Mouse (Mus musculus) myocyte (in vitro differentiated cells): ENCODE data around the gene Galnt3.

Experiments used
- CEBPB ChIP-seq: IDR thresholded peaks from 2 replicates; pipeline ENCODE4 v1.6.1; 2011; ENCODE audit warnings: mild to moderate bottlenecking, moderate library complexity; ENCODE audit not compliant: poor library complexity, insufficient read depth, severe bottlenecking
- E2F4 ChIP-seq: IDR thresholded peaks from one replicate; pipeline ENCODE4 v1.6.1; 2011; ENCODE audit warnings: mild to moderate bottlenecking, control low read depth, moderate library complexity; ENCODE audit not compliant: insufficient read depth
- MAX ChIP-seq: IDR thresholded peaks from one replicate; pipeline ENCODE4 v1.6.1; 2011; ENCODE audit warnings: low read depth, mild to moderate bottlenecking, control low read depth
- MYOG ChIP-seq, 3 experiments: IDR thresholded peaks; one replicate each; pipeline ENCODE4 v1.6.1; 2011; ENCODE audit warnings: control low read depth in 2 of 3, low read depth in 2 of 3, mild to moderate bottlenecking in 2 of 3; ENCODE audit not compliant: insufficient read length in 2 of 3, control insufficient read depth in 1 of 3, insufficient read depth in 1 of 3
- POLR2A ChIP-seq: IDR thresholded peaks from one replicate; pipeline ENCODE4 v1.6.1; 2011; ENCODE audit warnings: low read depth, mild to moderate bottlenecking, control low read depth, moderate library complexity; ENCODE audit not compliant: insufficient read length
- POLR2AphosphoS2 ChIP-seq: IDR thresholded peaks from one replicate; pipeline ENCODE4 v1.6.1; 2011; ENCODE audit warnings: low read depth, control low read depth; ENCODE audit not compliant: insufficient read length
- REST ChIP-seq: IDR thresholded peaks from one replicate; pipeline ENCODE4 v1.6.1; 2011; ENCODE audit warnings: mild to moderate bottlenecking, control low read depth, moderate library complexity; ENCODE audit not compliant: insufficient read depth, insufficient read length
- SRF ChIP-seq: IDR thresholded peaks from one replicate; pipeline ENCODE4 v1.6.1; 2011; ENCODE audit warnings: low read depth; ENCODE audit not compliant: control insufficient read depth, insufficient read length
- TCF12 ChIP-seq: IDR thresholded peaks from one replicate; pipeline ENCODE4 v1.6.1; 2011; ENCODE audit warnings: mild to moderate bottlenecking, control low read depth; ENCODE audit not compliant: poor library complexity, insufficient read depth, severe bottlenecking
- USF1 ChIP-seq: IDR thresholded peaks from one replicate; pipeline ENCODE4 v1.6.1; 2011; ENCODE audit warnings: low read depth, mild to moderate bottlenecking, control low read depth, moderate library complexity

DNA sequence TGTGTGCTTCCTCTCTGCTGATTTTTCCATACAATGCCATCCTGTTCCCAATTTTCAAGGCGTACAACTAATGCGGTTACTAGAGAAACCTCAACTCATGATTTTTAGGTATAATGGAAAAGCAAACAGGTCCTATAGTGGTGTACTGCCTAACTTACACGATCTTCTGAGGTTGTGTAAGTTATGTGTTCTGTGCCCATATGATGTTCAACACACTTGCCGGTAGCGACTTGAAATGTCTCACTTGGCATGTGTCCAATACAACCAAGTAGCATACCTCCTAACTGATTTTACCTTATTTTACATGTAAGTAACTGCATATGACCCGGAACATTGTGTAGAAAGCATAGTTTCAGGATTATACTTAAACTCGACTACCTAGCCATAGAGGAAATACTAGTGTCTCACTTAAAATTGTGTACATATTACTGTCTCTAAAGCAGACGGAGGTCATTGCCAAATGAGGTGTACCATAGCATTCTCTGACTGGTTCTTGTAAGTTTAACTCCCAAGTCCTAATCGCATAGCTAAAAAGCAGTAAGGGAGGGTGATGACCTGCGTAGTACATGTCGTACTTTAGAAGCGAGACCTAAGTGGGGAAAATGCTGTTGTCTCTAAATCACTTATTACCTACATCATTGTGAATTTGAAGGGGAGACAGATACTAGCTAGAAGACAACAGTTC, 80.2 kb downstream of the Galnt3 start:
- TF ChIP-seq POLR2A, result no peak
- TF ChIP-seq SRF, result no peak
- TF ChIP-seq MYOG (IDR thresholded peaks at IDR 0.05; ENCODE audit: control insufficient read depth in 1 of 3, insufficient read depth in 1 of 3, insufficient read length in 2 of 3, low read depth in 2 of 3), result no peak
- no peak for TF ChIP-seq E2F4
- TF ChIP-seq POLR2AphosphoS2, result no peak
- no peak for TF ChIP-seq USF1
- TF ChIP-seq MAX, result no peak
- no peak for TF ChIP-seq CEBPB
- no peak for TF ChIP-seq REST
- no peak for TF ChIP-seq TCF12
